Mouse (Mus musculus): ENCODE measurements around the gene Rbp3. TPM values are rescaled to one million over a fixed set of nuclear protein-coding genes. Genes with fewer than 3 reads are reported as not detected.

Rbp3 gene
- total and polyA plus RNA-seq, 3 experiments: not detected

- dilution Hi-C loops (cut with MboI; ENCODE audit: extremely low pct_ligation_motif_present, extremely low pct_unique_long_range_greater_than_20kb, low sequenced_read_pairs): no loop called here
- no peak for DNase-seq (ENCODE audit: extremely low read depth)
- TF ChIP-seq UBTF (IDR thresholded peaks at IDR 0.05; ENCODE audit: low read depth, low read length) (no peak), EP300 (IDR thresholded peaks at IDR 0.05; ENCODE audit: low read length) (no peak), MYC (IDR thresholded peaks at IDR 0.05; ENCODE audit: low read depth, low read length) (no peak), GABPA (IDR thresholded peaks at IDR 0.05; ENCODE audit: insufficient replicate concordance, low read depth, low read length) (no peak), MXI1 (IDR thresholded peaks at IDR 0.05; ENCODE audit: low read depth, low read length) (no peak), BHLHE40 (IDR thresholded peaks at IDR 0.05; ENCODE audit: low read depth, low read length) (no peak), MAZ (IDR thresholded peaks at IDR 0.05; ENCODE audit: low read depth, low read length) (no peak), NRF1 (IDR thresholded peaks at IDR 0.05; ENCODE audit: low read depth, low read length) (no peak), JUND (conservative IDR thresholded peaks at IDR 0.05; ENCODE audit: low read depth, low read length) (no peak), ZKSCAN1 (IDR thresholded peaks at IDR 0.05; ENCODE audit: borderline replicate concordance, low read depth, low read length) (no peak), POLR2A (IDR thresholded peaks at IDR 0.05; ENCODE audit: low read depth, low read length) (no peak), MEF2A (IDR thresholded peaks at IDR 0.05; ENCODE audit: borderline replicate concordance, low read depth, low read length) (no peak), JUN (IDR thresholded peaks at IDR 0.05; ENCODE audit: insufficient read depth, low read depth, low read length) (no peak)
Measured at GRCm38 (mm10) chr14:33993521-33994289, 39.9 kb downstream of the Rbp3 start.

GRCm38 (mm10) chr14:33997427-33997826, 43.6 kb downstream of the Rbp3 start:
- no peak overlapping the region for H3K4me2 ChIP-seq (ENCODE audit: insufficient read depth, low read depth, poor library complexity, severe bottlenecking)
- no peaks in the 10 kb centered on the region for H3K36me3 ChIP-seq (replicated peaks in 1 of 2; ENCODE audit: control insufficient read depth in 1 of 2, insufficient read depth in 1 of 2, low read length in 1 of 2)
- TF ChIP-seq TCF12 (IDR thresholded peaks at IDR 0.05; ENCODE audit: low read depth, low read length): no peak
- no peak for TF ChIP-seq MAX (IDR thresholded peaks at IDR 0.05; ENCODE audit: low read length)
- TF ChIP-seq CHD1 (IDR thresholded peaks at IDR 0.05; ENCODE audit: low read depth, low read length): no peak
- TF ChIP-seq RAD21 (IDR thresholded peaks at IDR 0.05; ENCODE audit: low read depth, low read length): no peak
- TF ChIP-seq UBTF (IDR thresholded peaks at IDR 0.05; ENCODE audit: low read depth, low read length): no peak
- TF ChIP-seq NRF1 (IDR thresholded peaks at IDR 0.05; ENCODE audit: low read depth, low read length): no peak
- no peak for TF ChIP-seq IRF4 (IDR thresholded peaks at IDR 0.05; ENCODE audit: low read depth, low read length)
- no peak for TF ChIP-seq ZC3H11A (IDR thresholded peaks at IDR 0.05; ENCODE audit: low read depth, low read length)
- TF ChIP-seq CHD2 (IDR thresholded peaks at IDR 0.05; ENCODE audit: low read length): no peak
- TF ChIP-seq RCOR1 (conservative IDR thresholded peaks at IDR 0.05; ENCODE audit: low read depth, low read length): no peak
- no peak for TF ChIP-seq PAX5 (IDR thresholded peaks at IDR 0.05; ENCODE audit: low read length)
- no peak for TF ChIP-seq HCFC1 (IDR thresholded peaks at IDR 0.05; ENCODE audit: low read depth, low read length)
- TF ChIP-seq ZKSCAN1 (IDR thresholded peaks at IDR 0.05; ENCODE audit: borderline replicate concordance, low read depth, low read length): no peak
- no peak for TF ChIP-seq BHLHE40 (IDR thresholded peaks at IDR 0.05; ENCODE audit: low read depth, low read length)

More at GRCm38 (mm10) chr14:33993521-33994289, 39.9 kb downstream of the Rbp3 start:
- Histone ChIP-seq H3K27me3 (replicated peaks) (peaks cover 25% of the 10 kb centered on the region), H3K9me3 (replicated peaks; ENCODE audit: low read length) (no peaks in the 10 kb centered on the region), H3K4me1 (ENCODE audit: control insufficient read depth in 1 of 2, insufficient read depth in 2 of 2) (peaks cover 0 to 4% of the 10 kb centered on the region in 2 experiments; a peak in 1 of 4 replicates), H3K27ac (ENCODE audit: insufficient read depth, low read depth) (no peak overlapping the region), H3K36me3 (replicated peaks in 1 of 2; ENCODE audit: control insufficient read depth in 1 of 2, insufficient read depth in 1 of 2, low read length in 1 of 2) (no peaks in the 10 kb centered on the region), H3K4me3 (replicated peaks in 1 of 3; ENCODE audit: low read depth in 2 of 3, low read length in 2 of 3, poor library complexity in 1 of 3) (no peak overlapping the region), H3K79me2 (replicated peaks; ENCODE audit: control insufficient read depth, extremely low read depth, insufficient read depth, poor library complexity, severe bottlenecking) (no peaks in the 10 kb centered on the region), H3K4me2 (ENCODE audit: insufficient read depth, low read depth, poor library complexity, severe bottlenecking) (no peak overlapping the region), H3K9ac (ENCODE audit: insufficient read depth, low read depth) (no peak overlapping the region)
- in situ Hi-C loops (cut with MboI; ENCODE audit: low pct_ligation_motif_present, low pct_unique_long_range_greater_than_20kb, low sequenced_read_pairs): no loop called here

More at GRCm38 (mm10) chr14:33997427-33997826, 43.6 kb downstream of the Rbp3 start:
- Histone ChIP-seq H3K27ac (ENCODE audit: insufficient read depth, low read depth) (no peak overlapping the region), H3K4me1 (ENCODE audit: control insufficient read depth in 1 of 2, insufficient read depth in 2 of 2) (peaks cover 0 to 4% of the 10 kb centered on the region in 2 experiments; a peak in 1 of 4 replicates), H3K9ac (ENCODE audit: insufficient read depth, low read depth) (no peak overlapping the region), H3K79me2 (replicated peaks; ENCODE audit: control insufficient read depth, extremely low read depth, insufficient read depth, poor library complexity, severe bottlenecking) (no peaks in the 10 kb centered on the region), H3K27me3 (replicated peaks) (peaks cover 12% of the 10 kb centered on the region), H3K4me3 (replicated peaks in 1 of 3; ENCODE audit: low read depth in 2 of 3, low read length in 2 of 3, poor library complexity in 1 of 3) (no peak overlapping the region), H3K9me3 (replicated peaks; ENCODE audit: low read length) (no peaks in the 10 kb centered on the region)
- no peak for DNase-seq (ENCODE audit: extremely low read depth)
- in situ Hi-C loops (cut with MboI; ENCODE audit: low pct_ligation_motif_present, low pct_unique_long_range_greater_than_20kb, low sequenced_read_pairs) (no loop called here), dilution Hi-C loops (cut with MboI; ENCODE audit: extremely low pct_ligation_motif_present, extremely low pct_unique_long_range_greater_than_20kb, low sequenced_read_pairs) (no loop called here)

Data from CH12.LX (cell line).